Mouse (Mus musculus): ENCODE results near the gene Gm28048. TPM values are rescaled to one million over a fixed set of nuclear protein-coding genes. Genes with fewer than 3 reads are reported as not detected.

Gm28048 gene
- total and polyA plus RNA-seq, 2 experiments from 2014 or later = 6.8 TPM; not detected in 1

GRCm38 (mm10) chr11:22964401-22964800, 17.5 kb downstream of the Gm28048 start:
- DNase-seq (ENCODE audit: low spot score) (no peak), ATAC-seq (ENCODE audit: insufficient read depth, low read depth) (no peak)
- Histone ChIP-seq H3K4me1 (ENCODE audit: control insufficient read depth, insufficient read depth) (no peaks in the 10 kb centered on the region), H3K36me3 (replicated peaks; ENCODE audit: control insufficient read depth, insufficient read depth, low read length) (0 out of 2 replicates have a peak, but pooled peaks cover 6% of the 10 kb centered on the region), H3K4me3 (ENCODE audit: low read depth, low read length) (no peak overlapping the region), H3K9ac (replicated peaks; ENCODE audit: low read depth, low read length) (no peak overlapping the region), H3K4me2 (ENCODE audit: low read depth, low read length) (no peak overlapping the region), H3K27ac (ENCODE audit: low read depth) (no peak overlapping the region), H3K9me3 (replicated peaks; ENCODE audit: control insufficient read depth, low read length) (peaks cover 18% of the 10 kb centered on the region), H3K27me3 (ENCODE audit: control insufficient read depth, insufficient read depth, low read length) (no peaks in the 10 kb centered on the region)
- WGBS = 62% methylated on average over 4 of the region's 4 CpGs
- no peak for TF ChIP-seq EP300 (IDR thresholded peaks at IDR 0.05; ENCODE audit: low read depth)
- TF ChIP-seq CTCF (IDR thresholded peaks at IDR 0.05; ENCODE audit: low read depth) = no peak

- ATAC-seq (ENCODE audit: insufficient read depth, low read depth) (no peak), DNase-seq (ENCODE audit: low spot score) (no peak)
- Histone ChIP-seq H3K4me2 (ENCODE audit: low read depth, low read length) (no peak overlapping the region), H3K9ac (replicated peaks; ENCODE audit: low read depth, low read length) (no peak overlapping the region), H3K9me3 (replicated peaks; ENCODE audit: control insufficient read depth, low read length) (peaks cover 9% of the 10 kb centered on the region), H3K36me3 (replicated peaks; ENCODE audit: control insufficient read depth, insufficient read depth, low read length) (0 out of 2 replicates have a peak, but pooled peaks cover 5% of the 10 kb centered on the region), H3K27ac (ENCODE audit: low read depth) (no peak overlapping the region), H3K4me1 (ENCODE audit: control insufficient read depth, insufficient read depth) (no peaks in the 10 kb centered on the region), H3K4me3 (ENCODE audit: low read depth, low read length) (no peak overlapping the region), H3K27me3 (ENCODE audit: control insufficient read depth, insufficient read depth, low read length) (no peaks in the 10 kb centered on the region)
- WGBS = 92% methylated on average over 1 of the region's 1 CpGs
- no peak for TF ChIP-seq CTCF (IDR thresholded peaks at IDR 0.05; ENCODE audit: low read depth)
- TF ChIP-seq EP300 (IDR thresholded peaks at IDR 0.05; ENCODE audit: low read depth) = no peak
Measured at GRCm38 (mm10) chr11:22962101-22962500, 19.8 kb downstream of the Gm28048 start.

- no peaks in the 10 kb centered on the region for H3K9me3 ChIP-seq (replicated peaks; ENCODE audit: control insufficient read depth, low read length)
- WGBS = 90% methylated on average over 4 of the region's 4 CpGs
- H3K27ac ChIP-seq (ENCODE audit: low read depth) = no peak overlapping the region
- no peak overlapping the region for H3K9ac ChIP-seq (replicated peaks; ENCODE audit: low read depth, low read length)
- ATAC-seq (ENCODE audit: insufficient read depth, low read depth) = no peak
- peaks cover 5% of the 10 kb centered on the region; the same call in 1 of the 2 replicates for H3K36me3 ChIP-seq (replicated peaks; ENCODE audit: control insufficient read depth, insufficient read depth, low read length)
- H3K27me3 ChIP-seq (ENCODE audit: control insufficient read depth, insufficient read depth, low read length) = no peaks in the 10 kb centered on the region
- TF ChIP-seq CTCF (IDR thresholded peaks at IDR 0.05; ENCODE audit: low read depth) (peak; percentile 45), EP300 (IDR thresholded peaks at IDR 0.05; ENCODE audit: low read depth) (no peak)
- H3K4me2 ChIP-seq (ENCODE audit: low read depth, low read length) = no peak overlapping the region
- H3K4me3 ChIP-seq (ENCODE audit: low read depth, low read length) = no peak overlapping the region
- H3K4me1 ChIP-seq (ENCODE audit: control insufficient read depth, insufficient read depth) = no peaks in the 10 kb centered on the region
- no peak for DNase-seq (ENCODE audit: low spot score)
Measured at GRCm38 (mm10) chr11:22957791-22958374, 24.0 kb downstream of the Gm28048 start.

GRCm38 (mm10) chr11:22956830-22957229, 25.1 kb downstream of the Gm28048 start:
- Histone ChIP-seq H3K4me2 (ENCODE audit: low read depth, low read length) (no peak overlapping the region), H3K4me3 (ENCODE audit: low read depth, low read length) (no peak overlapping the region), H3K9me3 (replicated peaks; ENCODE audit: control insufficient read depth, low read length) (no peaks in the 10 kb centered on the region), H3K27ac (ENCODE audit: low read depth) (no peak overlapping the region), H3K4me1 (ENCODE audit: control insufficient read depth, insufficient read depth) (no peaks in the 10 kb centered on the region), H3K9ac (replicated peaks; ENCODE audit: low read depth, low read length) (no peak overlapping the region), H3K36me3 (replicated peaks; ENCODE audit: control insufficient read depth, insufficient read depth, low read length) (peaks cover 5% of the 10 kb centered on the region; the same call in 1 of the 2 replicates), H3K27me3 (ENCODE audit: control insufficient read depth, insufficient read depth, low read length) (no peaks in the 10 kb centered on the region)
- peak; percentile 89 for ATAC-seq (ENCODE audit: insufficient read depth, low read depth)
- 65% methylated on average over 4 of the region's 4 CpGs for WGBS
- peak; percentile 28 for DNase-seq (ENCODE audit: low spot score)
- TF ChIP-seq EP300 (IDR thresholded peaks at IDR 0.05; ENCODE audit: low read depth) = no peak
- TF ChIP-seq CTCF (IDR thresholded peaks at IDR 0.05; ENCODE audit: low read depth) = peak; percentile 73

GRCm38 (mm10) chr11:22956346-22956745, 25.5 kb downstream of the Gm28048 start:
- TF ChIP-seq EP300 (IDR thresholded peaks at IDR 0.05; ENCODE audit: low read depth) (no peak), CTCF (IDR thresholded peaks at IDR 0.05; ENCODE audit: low read depth) (no peak)

GRCm38 (mm10) chr11:22952668-22953067, 29.2 kb downstream of the Gm28048 start:
- WGBS = 84% methylated on average over 7 of the region's 7 CpGs
- Histone ChIP-seq H3K4me3 (ENCODE audit: low read depth, low read length) (no peak overlapping the region), H3K36me3 (replicated peaks; ENCODE audit: control insufficient read depth, insufficient read depth, low read length) (peaks cover 5% of the 10 kb centered on the region; the same call in 1 of the 2 replicates), H3K9me3 (replicated peaks; ENCODE audit: control insufficient read depth, low read length) (no peaks in the 10 kb centered on the region), H3K9ac (replicated peaks; ENCODE audit: low read depth, low read length) (no peak overlapping the region), H3K27me3 (ENCODE audit: control insufficient read depth, insufficient read depth, low read length) (no peaks in the 10 kb centered on the region), H3K4me1 (ENCODE audit: control insufficient read depth, insufficient read depth) (no peaks in the 10 kb centered on the region), H3K27ac (ENCODE audit: low read depth) (no peak overlapping the region), H3K4me2 (ENCODE audit: low read depth, low read length) (no peak overlapping the region)
- no peak for TF ChIP-seq CTCF (IDR thresholded peaks at IDR 0.05; ENCODE audit: low read depth)
- no peak for TF ChIP-seq EP300 (IDR thresholded peaks at IDR 0.05; ENCODE audit: low read depth)
- no peak for DNase-seq (ENCODE audit: low spot score)
- ATAC-seq (ENCODE audit: insufficient read depth, low read depth) = no peak

More at GRCm38 (mm10) chr11:22956346-22956745, 25.5 kb downstream of the Gm28048 start:
- no peak overlapping the region for H3K4me2 ChIP-seq (ENCODE audit: low read depth, low read length)
- ATAC-seq (ENCODE audit: insufficient read depth, low read depth) (no peak), DNase-seq (ENCODE audit: low spot score) (no peak)
- WGBS = 91% methylated on average over 6 of the region's 6 CpGs
- H3K27ac ChIP-seq (ENCODE audit: low read depth) = no peak overlapping the region
- H3K27me3 ChIP-seq (ENCODE audit: control insufficient read depth, insufficient read depth, low read length) = no peaks in the 10 kb centered on the region
- peaks cover 5% of the 10 kb centered on the region; the same call in 1 of the 2 replicates for H3K36me3 ChIP-seq (replicated peaks; ENCODE audit: control insufficient read depth, insufficient read depth, low read length)
- no peaks in the 10 kb centered on the region for H3K9me3 ChIP-seq (replicated peaks; ENCODE audit: control insufficient read depth, low read length)
- no peak overlapping the region for H3K9ac ChIP-seq (replicated peaks; ENCODE audit: low read depth, low read length)
- H3K4me3 ChIP-seq (ENCODE audit: low read depth, low read length) = no peak overlapping the region
- H3K4me1 ChIP-seq (ENCODE audit: control insufficient read depth, insufficient read depth) = no peaks in the 10 kb centered on the region
